ENCODE assay signal across 13 mouse cellular contexts in the genomic region with DNA sequence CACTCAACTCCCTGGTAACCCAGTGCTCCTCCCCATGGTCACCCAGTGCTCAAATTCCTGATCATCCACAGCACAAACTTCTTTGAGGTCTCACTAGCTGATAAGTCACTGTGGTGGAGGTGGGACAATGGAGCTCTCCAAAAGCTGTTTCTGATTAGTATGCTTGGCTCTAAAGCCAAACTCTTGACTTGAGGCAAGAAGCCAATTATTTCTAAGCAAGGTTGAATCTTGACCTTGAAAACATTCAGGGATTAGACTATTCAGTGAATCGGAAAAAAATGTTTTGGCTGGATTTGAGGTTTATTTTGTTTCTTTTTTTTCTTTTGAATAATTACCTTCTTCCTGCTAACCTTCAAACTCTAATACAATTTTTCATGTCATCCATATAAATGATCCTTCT.
"Had no signal": no experiment of that assay in that cellular context is flagged by ENCODE, and none has a peak within 500 bp of the region (broad histone marks: within the 10 kb centered on the region; RNA-seq: fewer than 3 reads in every experiment).

No protein-coding gene starts in this region.

- H3K36me3 ChIP-seq: intestine, embryonic 15.5 days; limb, embryonic 12.5 days; liver, embryonic 12.5 days; liver, embryonic 15.5 days; midbrain, embryonic 13.5 days had no signal

- ATAC-seq: intestine, embryonic 15.5 days; liver, embryonic 12.5 days; midbrain, embryonic 13.5 days; midbrain, embryonic 16.5 days had no signal

- H3K4me1 ChIP-seq: liver, embryonic 15.5 days; midbrain, embryonic 13.5 days had no signal

- H3K4me2 ChIP-seq: intestine, embryonic 15.5 days; limb, embryonic 12.5 days; liver, embryonic 12.5 days; liver, embryonic 15.5 days; midbrain, embryonic 13.5 days had no signal

- H3K27ac ChIP-seq: intestine, embryonic 15.5 days; left cerebral cortex, adult 2 months; limb, embryonic 12.5 days; liver, embryonic 12.5 days; liver, embryonic 15.5 days; macrophage; midbrain, embryonic 13.5 days had no signal

- H3K27me3 ChIP-seq: intestine, embryonic 15.5 days; liver, embryonic 12.5 days; liver, embryonic 15.5 days; midbrain, embryonic 13.5 days had no signal

- H3K9me3 ChIP-seq: intestine, embryonic 15.5 days; limb, embryonic 12.5 days; liver, embryonic 12.5 days; liver, embryonic 15.5 days; midbrain, embryonic 13.5 days had no signal

- H3K9ac ChIP-seq: intestine, embryonic 15.5 days; limb, embryonic 12.5 days; liver, embryonic 12.5 days; liver, embryonic 15.5 days; midbrain, embryonic 13.5 days had no signal

- H3K4me3 ChIP-seq: intestine, embryonic 15.5 days; left cerebral cortex, adult 2 months; limb, embryonic 12.5 days; liver, embryonic 12.5 days; liver, embryonic 15.5 days; midbrain, embryonic 13.5 days had no signal

- DNase-seq: kidney, postnatal 36 days; layer of hippocampus, postnatal 36 days; liver; lung, adult 18-20 months; thymus, postnatal 25 days had no signal
